Mouse (Mus musculus) cerebellum, postnatal 25 days (tissue): ENCODE measurements at regions not wholly inside any gene's neighbourhood (a gene's known extent, or its start where the extent isn't known, plus 50 kb on each side); places are given as distances from the start of the nearest gene placed in this dataset.

Experiments
- DNase-seq, 2 experiments: peaks; one replicate each; pipeline ENCODE4 v3.0.0; 2021; ENCODE audit warnings: mixed read lengths in 2 of 2

DNA sequence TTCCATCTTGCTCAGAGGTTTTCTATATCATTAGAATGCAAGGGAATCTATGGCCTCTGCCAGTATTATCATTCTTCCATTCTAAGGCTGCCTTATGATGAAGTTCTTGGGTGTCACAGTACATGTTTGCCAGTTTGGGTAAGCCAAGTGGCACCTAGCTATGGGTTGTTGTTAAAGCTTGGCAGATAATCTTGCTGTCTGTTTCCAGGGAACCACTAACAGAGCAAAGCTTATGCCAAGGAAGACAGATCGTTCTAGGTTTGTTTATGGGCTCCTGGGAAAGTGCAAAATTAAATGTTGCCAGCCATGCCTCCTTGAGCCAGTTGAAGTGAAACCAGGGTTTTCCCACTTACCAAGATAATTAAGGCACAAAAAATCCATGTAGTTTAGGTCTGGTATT, 292.9 kb upstream of the Cobl start:
- DNase-seq: no peak

DNA sequence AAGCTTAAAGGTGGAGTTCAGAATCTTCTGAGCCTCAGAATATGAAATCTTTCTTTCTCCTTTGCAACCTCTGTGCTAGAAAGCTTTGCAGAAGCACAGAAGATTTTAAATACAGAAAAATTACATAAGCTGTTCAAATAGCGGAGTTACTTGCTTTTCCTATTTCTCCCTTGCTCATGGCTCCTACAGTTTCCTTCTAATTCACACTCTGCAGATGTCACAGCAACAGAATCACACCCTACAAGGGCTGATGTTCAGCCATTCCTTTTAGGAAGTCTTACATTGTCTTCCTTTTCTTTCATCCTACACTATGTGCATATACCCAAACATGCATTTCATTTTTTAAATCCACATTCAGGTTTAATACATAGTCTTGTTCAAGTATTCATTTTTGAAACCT, 285.3 kb upstream of the Cobl start:
- DNase-seq: no peak

DNA sequence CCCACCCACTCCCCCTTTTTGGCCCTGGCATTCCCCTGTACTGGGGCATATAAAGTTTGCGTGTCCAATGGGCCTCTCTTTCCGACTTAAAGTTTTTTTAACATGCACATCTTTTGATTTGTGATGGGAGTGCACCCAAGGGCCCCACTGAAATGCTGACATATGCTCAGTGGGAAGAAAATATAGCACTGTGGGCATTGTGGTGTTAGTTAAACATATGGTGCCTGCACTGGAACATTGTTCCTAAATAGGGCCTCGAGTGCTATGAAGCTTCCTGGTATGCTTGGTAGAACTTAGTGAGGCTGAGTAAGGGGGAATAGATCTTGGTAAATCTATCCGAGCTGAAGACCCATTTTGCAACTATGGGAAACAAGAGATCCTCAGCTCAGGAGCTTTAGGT, 284.5 kb upstream of the Cobl start:
- no peak for DNase-seq

DNA sequence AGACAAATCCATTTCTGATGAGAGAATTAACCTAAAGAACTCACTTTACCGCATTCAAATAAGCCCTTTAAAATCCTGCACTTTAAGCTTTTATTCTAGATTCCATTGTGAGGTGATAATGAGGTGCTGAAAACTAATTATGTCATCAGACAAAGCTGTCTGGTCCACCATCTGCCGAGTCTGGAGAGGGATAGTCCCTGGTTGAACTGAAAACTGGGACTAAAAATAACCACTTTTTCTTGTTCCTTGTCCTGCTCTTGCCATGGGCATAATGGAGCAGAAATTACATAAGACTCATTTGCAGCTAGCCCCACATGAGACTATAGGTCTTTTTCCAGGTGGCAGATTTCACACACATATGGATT, 277.4 kb upstream of the Cobl start:
- DNase-seq: peak; percentile 6 to 27

DNA sequence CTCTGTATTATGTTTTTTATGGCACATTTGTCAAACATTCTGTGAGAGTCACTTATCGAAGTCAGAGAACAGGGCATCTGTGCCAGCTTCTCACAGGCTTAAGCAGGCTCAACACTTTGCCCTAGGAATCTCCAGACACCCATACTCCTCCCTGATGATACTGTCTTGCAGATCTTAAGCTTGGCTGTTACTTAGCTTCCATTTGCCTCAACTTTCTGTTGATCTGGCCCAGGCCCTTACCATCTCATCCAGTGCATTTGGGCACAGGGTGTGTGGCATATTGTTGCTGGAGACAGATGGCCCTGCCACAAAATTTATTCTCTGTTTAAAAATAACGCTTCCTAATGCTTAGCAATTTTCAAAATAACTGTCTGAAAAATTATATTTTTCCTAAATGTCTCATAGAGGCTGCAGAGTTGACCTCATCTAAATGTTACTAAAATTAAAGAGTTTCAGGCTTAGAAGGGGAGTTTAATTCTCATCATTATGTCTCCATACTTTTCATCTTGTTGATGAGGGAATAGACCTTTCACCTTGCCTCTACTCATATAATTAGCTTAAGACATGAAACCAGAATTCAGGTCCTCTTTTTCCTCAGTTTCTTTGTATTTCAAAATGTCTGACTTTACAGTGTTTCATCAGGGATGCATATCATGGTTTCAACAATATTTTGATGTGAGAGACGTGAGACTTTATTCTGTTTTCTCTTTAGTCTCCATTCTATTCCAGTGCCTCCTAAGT, 276.8 kb upstream of the Cobl start:
- no peak for DNase-seq

DNA sequence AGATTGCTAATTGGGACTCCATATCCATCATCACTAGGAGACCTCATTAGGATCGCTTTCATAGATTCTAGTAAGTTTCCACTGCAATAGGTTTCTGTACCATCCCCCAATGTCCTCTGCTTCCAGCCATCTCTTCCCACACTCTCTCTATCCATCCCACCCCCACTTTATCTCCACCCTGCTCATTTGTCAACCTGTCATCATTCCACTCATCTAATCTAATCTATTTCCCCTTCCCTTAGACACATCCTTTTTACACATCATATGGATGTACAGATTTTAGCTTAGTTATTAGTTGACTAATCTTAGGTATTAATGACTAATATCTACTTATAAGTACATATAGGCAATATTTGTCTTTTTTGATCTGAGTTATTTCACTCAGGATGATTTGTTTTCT, 269.5 kb upstream of the Cobl start:
- no peak for DNase-seq

DNA sequence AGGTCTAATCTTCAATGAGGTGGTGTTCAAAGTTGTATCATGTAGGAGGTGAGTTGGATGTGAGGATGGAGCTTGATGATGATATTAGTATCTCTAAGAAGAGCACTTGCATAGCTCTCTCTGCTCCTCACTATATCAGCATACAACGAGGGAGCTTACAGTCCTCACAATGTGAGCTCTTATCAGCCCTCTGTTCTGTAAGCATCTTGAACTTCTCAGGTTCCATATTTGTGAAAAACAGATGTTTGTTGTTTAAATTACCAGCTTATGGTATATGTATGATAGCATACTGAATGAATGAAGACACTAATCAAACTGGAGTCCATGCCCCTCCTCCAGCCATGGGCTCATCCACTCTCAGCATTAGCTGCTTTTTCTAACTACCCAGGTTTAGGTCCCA, 262.5 kb upstream of the Cobl start:
- DNase-seq: no peak

DNA sequence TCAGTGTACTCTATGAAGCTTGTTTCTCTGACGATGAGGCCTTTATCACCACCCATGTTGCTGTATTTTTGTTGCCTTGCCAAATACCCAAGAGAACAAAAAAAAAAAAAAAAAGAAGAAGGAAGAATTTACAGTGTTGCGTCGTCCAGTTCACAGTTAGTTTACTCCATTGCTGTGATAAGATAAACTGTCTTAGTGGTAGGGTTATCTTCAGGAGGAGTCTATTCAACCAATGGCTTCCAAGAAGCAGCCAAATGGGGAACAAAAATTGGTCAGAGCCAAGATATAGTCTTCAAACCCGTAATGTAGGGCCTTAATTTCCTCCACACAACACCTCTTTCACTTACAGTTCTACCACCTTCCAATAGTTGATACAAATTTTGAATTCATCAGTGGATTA, 261.7 kb upstream of the Cobl start:
- DNase-seq: no peak

DNA sequence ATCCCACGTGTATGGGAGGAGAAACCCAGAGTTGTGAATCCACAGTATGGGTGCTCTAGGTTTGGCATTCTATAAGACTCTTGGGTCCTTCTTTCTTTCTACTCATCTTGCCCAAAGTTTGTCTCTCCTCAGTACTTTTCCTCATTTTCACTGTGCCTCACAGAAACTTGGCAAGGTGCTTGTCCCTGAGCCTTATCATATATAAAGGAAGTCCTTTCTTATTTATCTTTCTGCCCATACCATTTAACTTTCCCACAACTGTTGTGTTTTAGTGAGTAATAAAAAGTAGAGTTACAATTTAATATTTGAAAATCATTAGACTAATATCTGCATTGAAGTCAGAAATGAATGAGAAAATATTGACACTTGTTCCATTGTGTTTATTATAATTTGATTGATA, 257.6 kb upstream of the Cobl start:
- no peak for DNase-seq

DNA sequence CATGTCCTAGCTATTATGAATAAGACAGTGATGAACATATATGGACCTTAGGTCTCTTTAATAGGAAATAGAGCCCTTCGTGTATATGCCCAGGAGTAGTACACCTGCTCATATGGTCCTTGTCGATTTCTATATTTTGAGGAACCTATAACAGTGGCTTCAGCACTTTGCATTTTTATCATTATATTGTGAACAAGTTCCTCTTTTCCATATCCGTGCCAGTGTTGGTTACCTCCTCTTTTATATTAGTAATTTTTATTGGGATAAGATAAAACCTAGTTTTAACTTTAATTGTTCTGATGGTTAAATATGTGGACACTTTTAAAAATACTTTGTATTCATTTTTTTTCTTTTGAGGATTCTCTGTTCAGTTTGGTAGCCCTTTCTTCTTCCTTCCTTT, 255.4 kb upstream of the Cobl start:
- DNase-seq: no peak

DNA sequence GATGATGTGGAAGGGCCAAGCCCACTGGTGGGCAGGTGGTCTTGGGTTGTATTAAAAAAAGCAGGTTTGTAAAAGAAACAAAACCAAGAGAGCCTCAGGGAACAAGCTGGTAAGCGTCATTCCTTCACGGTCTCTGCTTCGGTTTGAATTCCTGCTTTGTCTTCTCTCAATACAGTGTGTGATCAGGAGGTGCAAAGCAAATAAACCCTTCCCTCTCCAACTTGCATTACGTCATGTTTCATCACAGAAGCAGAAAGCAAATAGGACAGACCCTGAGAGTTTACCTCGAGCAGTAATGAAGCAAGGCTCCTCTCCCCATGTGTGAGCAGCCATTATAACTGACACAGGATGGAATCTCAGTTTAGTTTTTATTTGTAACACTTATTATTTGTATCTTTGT, 231.6 kb upstream of the Cobl start:
- no peak for DNase-seq

DNA sequence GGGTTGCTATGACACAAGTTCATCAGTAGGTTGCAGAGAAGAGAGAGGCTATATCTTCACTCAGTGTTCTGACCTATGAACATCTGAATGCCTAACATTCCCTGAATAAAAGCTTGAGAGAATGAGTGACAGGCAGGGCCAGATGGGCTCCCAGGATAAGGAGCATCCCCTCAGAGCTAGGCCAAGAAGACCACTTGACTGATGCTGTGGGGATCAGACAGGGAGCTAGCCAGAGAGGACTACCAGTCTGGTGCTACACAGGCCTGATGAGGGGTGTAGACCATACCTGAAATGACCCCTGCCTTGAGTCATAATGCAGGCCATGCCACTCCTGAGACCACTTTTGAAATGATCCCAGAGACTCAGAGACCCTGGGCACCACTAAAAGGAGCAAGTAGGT, 228.1 kb upstream of the Cobl start:
- no peak for DNase-seq

DNA sequence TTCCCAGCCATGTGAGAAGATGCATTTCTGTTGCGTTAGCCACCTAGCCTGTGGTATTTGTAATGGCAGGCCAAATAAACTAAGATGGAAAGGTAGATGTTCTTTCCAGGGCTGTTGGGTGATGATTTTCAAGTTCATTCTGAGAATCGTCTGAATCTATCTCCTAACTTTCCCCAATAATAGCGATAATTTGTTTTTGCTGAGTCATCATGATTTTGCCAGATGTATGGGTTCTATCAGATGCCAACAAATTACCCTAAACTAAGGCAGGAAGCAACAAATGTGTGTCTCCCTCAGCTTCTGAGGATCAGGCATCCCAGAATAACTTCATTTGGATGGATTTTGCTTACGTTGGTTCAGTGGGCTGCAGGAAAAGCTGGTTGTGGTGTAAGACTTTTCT, 222.0 kb upstream of the Cobl start:
- DNase-seq: no peak

DNA sequence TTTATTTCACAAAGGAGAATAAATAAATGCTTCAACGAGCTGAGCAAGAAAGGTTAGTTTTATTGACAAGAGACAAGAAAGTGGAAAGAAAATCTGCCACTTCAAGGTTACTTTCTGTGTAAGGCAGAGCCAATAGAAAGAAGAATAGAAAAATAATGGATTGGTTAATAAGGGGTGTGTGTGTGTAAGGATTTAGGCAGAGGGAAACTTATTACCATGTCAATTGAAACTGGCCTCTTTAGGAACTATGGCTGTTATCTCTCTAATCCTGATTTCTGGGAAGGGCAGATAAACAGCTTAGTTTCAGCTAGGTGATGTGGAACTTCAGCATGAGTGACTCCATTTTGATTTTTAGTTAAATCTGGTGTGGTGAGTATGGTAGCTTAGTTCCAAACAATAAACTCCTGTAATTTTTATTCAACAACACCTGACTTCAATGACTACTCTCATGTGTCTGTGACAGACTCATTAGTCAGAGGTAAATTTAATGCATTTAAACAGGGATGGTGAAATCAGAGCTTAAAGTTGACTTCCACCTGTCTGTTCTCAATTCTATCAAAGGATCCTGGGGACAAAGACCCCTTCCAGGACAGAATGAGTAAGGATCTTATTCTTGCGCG, 197.2 kb upstream of the Cobl start:
- no peak for DNase-seq

DNA sequence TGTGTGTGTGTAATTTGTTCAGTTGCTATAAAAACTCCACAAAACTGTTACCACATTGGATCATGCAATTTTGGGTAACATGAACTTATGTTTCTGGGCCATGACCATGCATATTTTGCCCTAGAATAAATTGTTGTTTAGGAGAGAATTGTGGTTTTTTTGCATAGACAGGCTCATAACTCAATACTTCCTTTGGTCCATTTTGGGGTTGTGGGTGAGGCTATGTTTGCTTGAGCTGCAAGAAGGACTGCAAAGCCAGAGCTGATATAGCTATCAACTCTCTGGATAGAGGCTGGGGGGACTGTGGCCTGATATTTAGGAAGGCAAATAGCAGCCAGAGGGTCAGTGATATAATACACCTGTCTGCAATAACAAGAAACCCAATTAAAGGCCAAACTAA, 194.1 kb upstream of the Cobl start:
- DNase-seq: no peak

DNA sequence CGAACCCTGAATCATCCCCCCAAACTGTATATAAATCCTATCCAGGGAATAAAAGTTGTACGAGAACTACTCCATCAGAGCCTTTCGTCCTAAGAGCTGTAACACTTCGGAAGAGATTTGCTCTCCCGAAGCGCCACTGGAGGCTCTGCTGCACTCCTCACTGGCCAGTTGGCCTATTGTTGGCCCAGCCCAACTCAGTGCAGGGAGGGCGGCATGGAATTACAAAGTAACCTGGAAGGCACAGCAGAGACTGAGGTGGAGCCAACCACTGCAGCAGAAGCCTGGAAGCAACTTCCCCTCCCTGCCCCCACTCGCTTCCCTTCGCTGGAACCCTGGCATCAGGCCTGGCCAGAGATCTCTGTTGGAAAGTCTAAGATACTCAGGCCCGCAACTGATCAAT, 191.7 kb upstream of the Cobl start:
- no peak for DNase-seq
